Mouse (Mus musculus) C2C12 (cell line): ENCODE measurements around the gene Hist1h4c.

Experiments used
- CEBPB ChIP-seq: IDR thresholded peaks from one replicate; pipeline ENCODE4 v1.6.1; 2011; ENCODE audit warnings: low read depth, mild to moderate bottlenecking, control low read depth, moderate library complexity
- CTCF ChIP-seq: IDR thresholded peaks from one replicate; pipeline ENCODE4 v1.5.1; 2011; ENCODE audit not compliant: control insufficient read depth, insufficient read depth, insufficient read length
- MAX ChIP-seq: IDR thresholded peaks from one replicate; pipeline ENCODE4 v1.6.1; 2011; ENCODE audit warnings: mild to moderate bottlenecking, control low read depth
- MYOD1 ChIP-seq: IDR thresholded peaks from one replicate; pipeline ENCODE4 v1.6.1; 2011; ENCODE audit warnings: low read depth; ENCODE audit not compliant: control insufficient read depth, insufficient read length
- MYOG ChIP-seq: IDR thresholded peaks from one replicate; pipeline ENCODE4 v1.6.1; 2011; ENCODE audit not compliant: control insufficient read depth, insufficient read length; ENCODE audit errors: extremely low read depth
- USF1 ChIP-seq: IDR thresholded peaks from one replicate; pipeline ENCODE4 v1.6.1; 2011; ENCODE audit warnings: low read depth, mild to moderate bottlenecking, control low read depth, moderate library complexity

GRCm38 (mm10) chr13:23742007-23742406 is 43.8 kb upstream of the Hist1h4c start:
- TF ChIP-seq CTCF (no peak), MYOG (no peak), CEBPB (no peak), MAX (no peak), MYOD1 (no peak), USF1 (no peak)
